Mouse (Mus musculus): ENCODE data around the gene Acat2.
"Not testable (repeated sequence)": the region's sequence is repeated elsewhere in the genome, so short reads cannot be mapped to it uniquely, and the experiment has no call there.

The Acat2 gene

DNA sequence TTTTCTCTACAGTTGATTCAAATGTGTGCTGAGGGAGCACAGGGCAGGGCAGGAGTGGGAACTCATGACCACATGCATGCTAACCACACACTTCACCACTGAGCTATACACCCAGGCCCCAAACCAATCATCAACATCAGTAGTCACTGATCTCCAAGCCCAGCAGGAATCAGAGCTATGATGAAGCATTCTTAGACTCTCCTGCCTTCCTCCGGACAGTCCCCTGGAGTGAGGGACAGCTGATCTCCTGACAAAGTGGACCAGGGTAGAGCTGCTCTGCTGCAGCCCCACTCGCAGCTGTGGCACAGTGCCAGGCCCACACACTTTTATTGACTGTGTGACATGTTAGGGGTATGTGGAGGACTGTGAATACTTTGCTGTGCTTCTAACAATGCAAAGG is 1.2 kb downstream of the Acat2 start:
- in situ Hi-C loops (cut with MboI, MseI), result not testable (repeated sequence)

- in situ Hi-C loops (cut with MboI, MseI), result no loop called here
Measured at GRCm38 (mm10) chr17:12956664-12957063, 3.9 kb downstream of the Acat2 start.

DNA sequence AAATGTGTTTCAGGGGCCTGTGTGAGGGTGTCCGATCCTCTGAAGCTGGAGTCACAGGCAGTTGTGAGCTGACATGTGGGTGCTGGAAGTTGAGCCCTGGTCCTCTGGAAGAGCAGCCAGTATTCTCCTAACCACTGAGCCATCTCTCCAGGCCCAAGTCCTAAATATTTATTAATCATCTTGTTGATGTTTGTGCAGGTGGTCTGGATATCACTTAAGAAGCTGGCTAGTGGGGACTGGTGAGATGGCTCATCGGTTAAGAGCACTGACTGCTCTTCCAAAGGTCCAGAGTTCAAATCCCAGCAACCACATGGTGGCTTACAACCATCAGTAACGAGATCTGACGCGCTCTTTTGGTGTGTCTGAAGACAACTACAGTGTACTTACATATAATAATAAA is 10.9 kb downstream of the Acat2 start:
- in situ Hi-C loops (cut with MboI, MseI), result no loop called here

DNA sequence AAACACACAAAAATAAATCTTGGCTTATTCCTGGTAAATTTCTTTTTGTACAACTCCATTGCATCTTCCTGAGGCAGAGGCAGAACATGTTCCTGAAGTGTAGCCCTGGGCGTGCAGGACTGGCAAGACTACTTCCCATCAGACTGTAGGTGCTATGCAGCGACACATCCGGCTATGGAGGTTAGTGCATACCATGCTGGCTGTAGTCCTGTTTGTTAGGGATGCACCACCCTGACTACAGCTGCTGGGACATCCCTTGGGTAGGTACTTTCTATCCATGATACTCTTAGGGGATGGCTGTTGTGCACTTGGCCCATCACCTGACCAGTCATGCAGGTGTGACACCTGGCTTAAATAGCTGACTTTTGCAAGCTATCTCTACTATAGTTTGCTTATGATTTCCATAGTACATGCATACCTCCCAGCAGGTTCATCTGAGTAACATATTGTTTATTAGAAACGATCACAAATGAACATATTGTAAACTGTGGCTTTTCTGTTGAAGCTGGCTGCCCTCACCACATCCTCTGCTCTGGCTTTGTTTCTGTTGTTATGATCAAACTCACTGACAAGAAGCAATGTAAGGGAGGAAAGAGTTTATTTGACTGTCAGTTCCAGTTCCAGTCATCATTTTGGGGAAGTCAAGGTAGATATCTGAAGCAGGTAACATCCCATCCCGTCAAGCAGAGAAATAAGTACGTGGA is 17.9 kb downstream of the Acat2 start:
- in situ Hi-C loops (cut with MboI, MseI), result no loop called here

DNA sequence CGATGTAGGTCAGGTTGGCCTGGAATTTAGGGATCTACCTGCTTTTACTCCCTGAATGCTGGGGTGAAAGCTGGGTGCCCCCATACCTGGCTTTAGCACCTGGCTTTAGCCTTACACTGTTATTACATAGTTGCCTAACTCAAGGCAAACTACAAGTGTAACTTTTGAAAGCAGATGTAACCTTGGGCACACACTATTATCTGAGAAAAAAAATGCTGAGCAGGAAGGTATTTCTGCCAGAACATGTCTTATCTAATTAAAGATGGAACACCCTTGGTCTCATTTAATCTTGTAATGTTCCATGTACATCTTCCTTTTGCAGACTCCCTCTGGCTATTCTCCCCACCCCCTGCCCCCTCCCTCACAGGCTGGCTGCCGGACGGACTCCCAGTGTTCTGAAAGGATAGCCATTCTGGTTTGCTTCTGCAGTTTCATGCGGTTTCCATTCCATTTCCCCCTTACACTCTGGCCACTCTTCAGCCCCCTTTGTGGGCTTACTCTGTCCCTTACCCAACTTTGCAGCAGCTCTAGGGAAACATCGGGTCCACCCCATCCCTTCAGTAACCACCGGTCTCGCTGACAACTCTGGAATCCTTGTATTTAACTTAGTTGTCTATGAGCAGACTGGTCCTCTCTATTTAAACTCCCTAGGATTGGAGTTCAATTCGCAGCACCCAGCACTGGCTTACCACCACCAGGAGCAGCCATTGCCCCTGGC is 18.8 kb downstream of the Acat2 start:
- in situ Hi-C loops (cut with MboI, MseI), result no loop called here

DNA sequence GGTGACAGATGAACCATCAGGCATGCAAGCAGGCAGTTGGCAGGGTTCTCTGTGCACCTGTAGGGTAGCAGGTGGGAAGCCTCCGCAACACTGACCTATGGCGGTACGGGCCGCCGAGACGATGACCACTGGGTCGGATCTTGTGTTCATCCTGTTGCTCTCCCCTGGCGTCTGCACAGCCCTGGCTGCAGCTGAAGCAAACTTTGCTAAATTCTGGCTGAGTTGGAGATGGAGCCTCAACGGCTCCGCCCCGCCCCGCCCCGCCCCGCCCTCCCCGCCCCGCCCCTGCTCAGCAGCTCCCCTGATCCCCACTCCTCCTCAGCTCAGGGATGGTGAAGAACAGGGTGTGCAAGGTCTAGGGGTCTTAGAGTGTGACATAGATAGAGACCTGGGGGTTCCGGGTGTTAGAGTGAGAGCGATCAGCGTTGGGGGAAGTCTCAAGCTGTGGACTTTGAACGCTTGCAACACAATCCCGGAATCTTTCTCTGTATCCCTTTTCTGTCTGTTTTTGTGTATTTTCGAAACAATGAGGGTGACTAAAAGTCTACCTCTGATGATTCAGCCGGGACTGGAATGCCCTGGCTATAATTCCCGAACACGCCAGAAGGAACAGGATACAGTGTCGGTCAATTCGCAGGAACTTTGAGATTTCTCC is 20.3 kb downstream of the Acat2 start, which contains the start of gene Acat3:
Gene Acat3, minus strand, starts transcription at position 450 of the 655 bp plus-strand sequence.
- in situ Hi-C loops (cut with MboI, MseI), result no loop called here

DNA sequence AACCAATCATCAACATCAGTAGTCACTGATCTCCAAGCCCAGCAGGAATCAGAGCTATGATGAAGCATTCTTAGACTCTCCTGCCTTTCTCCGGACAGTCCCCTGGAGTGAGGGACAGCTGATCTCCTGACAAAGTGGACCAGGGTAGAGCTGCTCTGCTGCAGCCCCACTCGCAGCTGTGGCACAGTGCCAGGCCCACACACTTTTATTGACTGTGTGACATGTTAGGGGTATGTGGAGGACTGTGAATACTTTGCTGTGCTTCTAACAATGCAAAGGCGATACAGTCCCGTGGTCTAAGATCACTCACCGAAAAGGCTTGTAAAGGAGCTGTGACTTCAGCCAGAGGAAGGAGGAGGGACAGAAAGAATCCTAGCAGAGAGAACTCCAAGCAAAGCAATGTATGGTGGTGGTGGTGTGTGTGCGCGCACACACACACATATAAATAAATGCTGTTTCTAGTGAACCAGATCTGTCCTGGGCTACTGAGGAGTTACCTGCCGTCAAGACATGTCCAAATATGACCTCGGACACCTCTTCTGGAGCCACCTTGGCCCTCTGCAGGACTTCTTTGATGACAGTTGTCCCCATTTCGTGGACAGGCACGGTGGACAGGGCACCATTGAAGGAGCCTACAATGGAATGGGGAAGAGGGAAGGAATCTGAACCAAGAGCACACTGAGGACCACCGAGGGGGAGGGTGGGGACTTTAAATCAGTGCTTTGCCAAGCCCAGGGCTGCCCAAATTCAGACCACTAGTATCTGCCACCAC is 21.0 kb downstream of the Acat2 start:
- in situ Hi-C loops (cut with MboI, MseI), result not testable (repeated sequence)

DNA sequence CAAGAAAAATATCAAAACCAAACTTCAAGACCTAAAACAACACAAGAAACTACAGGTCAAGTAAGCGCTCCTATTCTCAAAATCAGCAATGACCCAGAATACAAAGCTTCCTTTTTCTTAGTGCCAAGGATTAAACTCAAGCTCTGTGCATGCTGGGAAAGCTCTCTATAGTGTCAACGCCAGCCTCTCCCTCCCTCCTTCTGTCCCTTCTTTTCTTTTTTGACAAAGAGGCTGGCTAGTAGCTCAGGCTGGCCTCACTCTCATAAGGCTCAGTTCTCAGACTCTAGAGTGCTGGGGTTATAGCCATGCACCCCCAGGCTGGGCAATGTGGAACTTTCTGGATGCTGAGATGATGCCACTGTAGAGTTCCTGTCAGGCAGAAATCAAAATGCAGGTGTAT is 22.5 kb downstream of the Acat2 start:
- in situ Hi-C loops (cut with MboI, MseI), result no loop called here

DNA sequence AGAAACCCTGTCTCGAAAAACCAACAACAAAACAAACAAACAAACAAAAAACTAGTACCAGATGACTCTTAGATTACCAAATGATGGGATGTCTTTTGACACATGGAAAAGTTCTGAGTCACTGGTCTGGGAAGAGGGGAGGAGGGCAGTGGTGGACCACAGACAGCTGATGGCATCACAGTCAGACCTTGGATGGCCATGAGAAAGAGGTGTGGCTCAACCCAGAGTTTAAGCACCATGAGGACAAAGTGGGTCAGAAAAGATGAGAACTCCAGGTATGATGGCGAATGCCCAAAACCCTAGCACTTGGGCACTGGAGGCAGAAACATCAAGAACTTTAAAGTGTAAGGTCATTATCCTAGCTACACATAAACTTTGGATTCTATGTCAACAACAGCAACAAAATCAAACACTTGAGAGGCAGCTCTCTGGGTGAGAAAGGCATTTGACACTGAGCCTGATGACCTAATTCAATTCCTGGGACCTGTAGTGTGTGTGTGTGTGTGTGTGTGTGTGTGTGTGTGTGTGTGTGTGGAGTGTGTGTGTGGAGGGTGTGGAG is 23.1 kb downstream of the Acat2 start:
- in situ Hi-C loops (cut with MboI, MseI), result no loop called here

DNA sequence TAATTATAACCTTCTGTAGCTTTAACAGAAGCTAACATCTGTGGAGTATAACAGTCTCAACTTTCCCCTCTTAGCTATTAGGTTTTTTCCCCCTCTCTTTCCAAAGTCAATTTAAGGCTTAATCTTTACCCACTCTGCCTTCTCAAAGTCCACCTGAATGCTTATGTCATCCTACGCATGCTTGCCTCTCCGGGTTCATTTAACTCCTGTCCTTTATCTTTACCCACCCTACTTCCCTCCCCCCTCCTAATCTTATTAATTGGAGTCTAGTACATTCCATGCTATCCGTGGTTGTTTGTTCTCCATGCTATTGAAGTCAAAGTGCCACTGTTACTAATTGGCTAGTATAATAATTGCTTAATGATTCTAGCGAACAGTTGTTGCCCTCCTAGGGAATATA is 24.8 kb downstream of the Acat2 start:
- in situ Hi-C loops (cut with MboI, MseI), result no loop called here

GRCm38 (mm10) chr17:12931576-12931975 is 29.0 kb downstream of the Acat2 start:
- in situ Hi-C loops (cut with MboI, MseI), result loop anchor here in 1 of 2 experiments (5.0 kb wide), 1 partner anchor 49 kb away; no protein-coding TSS in a partner anchor

DNA sequence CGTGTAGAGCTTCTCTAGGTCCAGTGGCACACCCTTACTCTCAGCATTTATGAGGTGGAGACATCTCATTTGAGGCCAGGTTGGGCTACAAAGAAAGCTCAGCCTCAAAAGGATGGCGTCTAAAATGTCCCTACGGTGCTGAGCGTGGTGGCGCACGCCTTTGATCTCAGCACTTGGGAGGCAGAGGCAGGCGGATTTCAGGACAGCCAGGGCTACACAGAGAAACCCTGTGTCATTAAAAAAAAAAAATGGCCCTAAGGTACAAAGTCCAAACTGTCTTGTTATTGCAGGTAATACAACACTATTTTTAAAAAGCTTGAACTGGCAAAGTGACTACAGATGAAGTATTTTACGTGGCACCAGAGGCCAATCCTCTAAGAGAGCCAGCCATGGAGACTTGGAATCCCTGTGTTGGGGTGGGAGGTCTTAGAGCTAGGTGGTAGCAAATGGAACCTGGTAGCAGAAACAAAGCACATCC is 34.8 kb downstream of the Acat2 start:
- in situ Hi-C loops (cut with MboI, MseI), result loop anchor here in 1 of 2 experiments (5.0 kb wide), 1 partner anchor 37 kb away; the partner anchor contains the start of gene Acat2

DNA sequence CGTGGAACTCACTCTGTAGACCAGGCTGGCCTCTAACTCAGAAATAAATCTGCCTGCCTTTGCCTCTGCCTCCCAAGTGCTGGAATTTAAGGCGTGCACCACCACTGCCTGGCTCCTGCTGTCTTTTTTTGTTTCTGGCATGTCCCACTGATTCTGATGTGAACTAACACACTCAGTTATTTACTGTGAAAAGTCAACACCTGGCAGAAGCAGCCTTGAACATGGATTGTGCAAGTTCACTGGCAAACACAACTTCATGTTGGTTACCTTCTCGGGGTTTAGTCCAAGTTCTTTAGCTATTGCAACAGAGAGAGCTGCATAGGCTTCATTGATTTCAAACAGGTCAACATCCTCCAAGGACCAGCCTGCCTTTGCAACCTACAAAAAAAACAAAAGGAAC is 35.5 kb downstream of the Acat2 start:
- in situ Hi-C loops (cut with MboI, MseI), result loop anchor here in 1 of 2 experiments (5.0 kb wide), 1 partner anchor 37 kb away; the partner anchor contains the start of gene Acat2

DNA sequence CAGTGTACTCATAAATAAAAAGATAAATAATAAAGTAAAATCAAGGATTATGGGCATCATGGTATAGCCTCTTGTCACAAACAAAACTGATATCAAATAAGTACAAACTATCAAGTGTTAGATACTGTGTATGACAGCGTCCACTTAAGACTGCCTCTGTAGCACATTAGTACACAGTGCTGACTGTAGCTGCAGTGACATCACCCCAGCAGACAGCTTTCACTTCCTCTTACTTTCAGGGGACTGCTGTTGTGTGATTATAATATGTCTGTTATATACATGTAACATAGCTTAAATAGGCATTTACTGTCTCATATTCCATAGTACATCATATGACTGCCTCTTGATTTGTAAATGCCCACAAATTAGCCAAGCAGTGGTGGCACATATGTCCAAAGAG is 39.5 kb downstream of the Acat2 start:
- in situ Hi-C loops (cut with MboI, MseI), result no loop called here

DNA sequence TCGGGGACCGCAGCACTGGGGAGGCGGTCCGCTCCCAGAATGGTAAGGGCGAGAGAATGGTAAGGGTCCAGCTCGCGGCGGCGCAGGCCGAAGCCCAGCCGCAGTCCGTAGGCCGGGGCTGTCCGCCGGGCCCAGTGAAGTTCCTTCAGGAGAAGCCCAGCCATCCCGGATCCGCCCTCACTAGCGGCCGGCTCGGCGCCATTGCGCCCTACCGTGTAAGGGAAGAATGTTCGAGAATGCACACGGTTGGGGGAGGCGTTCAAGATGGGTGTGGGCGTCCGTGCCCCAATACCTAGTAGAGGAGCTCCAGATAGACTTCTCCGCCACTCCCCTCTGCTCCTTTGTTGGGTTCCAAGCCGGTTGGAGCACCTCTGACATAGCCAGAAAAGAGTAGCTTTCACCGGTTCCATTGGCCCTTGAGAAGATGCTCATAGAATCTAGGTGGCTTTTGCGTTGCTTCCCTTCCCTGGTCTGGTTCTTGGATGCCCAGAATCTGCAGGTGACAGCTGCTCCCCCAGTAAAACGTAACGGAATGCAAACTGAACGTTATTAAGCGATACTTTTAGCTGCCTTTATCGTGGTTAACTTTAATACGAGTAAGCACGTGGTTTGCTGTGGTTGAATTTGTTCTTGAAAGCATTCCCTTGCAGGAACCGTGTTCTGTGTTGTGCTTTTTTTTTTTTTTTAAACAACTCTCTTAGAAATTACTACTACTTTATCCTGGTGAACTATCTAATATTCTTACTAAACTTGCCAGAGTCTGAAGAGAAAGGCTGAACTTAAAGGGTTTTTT is 43.8 kb downstream of the Acat2 start:
- in situ Hi-C loops (cut with MboI, MseI), result no loop called here

DNA sequence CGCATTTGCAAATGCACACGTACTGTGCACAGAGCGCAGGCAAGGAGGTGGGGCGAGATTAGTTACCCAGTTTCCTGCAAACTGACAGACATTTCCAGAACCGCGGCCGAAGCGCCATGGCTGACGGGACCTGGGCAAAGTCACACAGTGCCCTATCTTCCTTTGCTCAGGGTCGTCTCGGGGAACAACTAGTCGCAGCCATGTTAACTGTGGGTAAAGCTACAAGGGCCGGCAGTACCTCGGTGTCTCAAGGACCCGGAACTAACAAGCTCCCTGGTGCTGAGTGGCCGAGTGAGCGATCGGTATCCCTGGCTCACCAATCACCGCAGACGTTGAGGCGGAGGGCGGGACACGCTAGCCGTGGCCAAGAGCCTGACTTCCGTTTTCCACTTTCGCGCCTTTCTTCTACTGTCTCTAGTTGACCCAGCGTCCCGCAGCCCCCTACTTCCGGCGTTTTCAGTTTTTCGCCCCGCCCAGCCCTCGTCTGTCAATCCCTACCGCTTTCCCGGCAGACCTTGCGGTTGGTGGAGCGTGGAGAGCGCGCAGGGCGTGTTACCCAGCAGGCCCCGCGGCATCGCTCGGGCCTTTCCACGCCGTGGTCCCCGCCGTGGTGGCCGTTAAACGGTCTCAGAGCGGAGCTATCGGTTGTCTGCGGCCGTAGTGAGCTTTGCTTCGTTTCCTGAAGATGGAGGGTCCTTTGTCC is 44.5 kb downstream of the Acat2 start, which contains the start of gene Mrpl18:
Gene Mrpl18, minus strand, starts transcription at position 465 of the 703 bp plus-strand sequence.
- in situ Hi-C loops (cut with MboI, MseI), result no loop called here

DNA sequence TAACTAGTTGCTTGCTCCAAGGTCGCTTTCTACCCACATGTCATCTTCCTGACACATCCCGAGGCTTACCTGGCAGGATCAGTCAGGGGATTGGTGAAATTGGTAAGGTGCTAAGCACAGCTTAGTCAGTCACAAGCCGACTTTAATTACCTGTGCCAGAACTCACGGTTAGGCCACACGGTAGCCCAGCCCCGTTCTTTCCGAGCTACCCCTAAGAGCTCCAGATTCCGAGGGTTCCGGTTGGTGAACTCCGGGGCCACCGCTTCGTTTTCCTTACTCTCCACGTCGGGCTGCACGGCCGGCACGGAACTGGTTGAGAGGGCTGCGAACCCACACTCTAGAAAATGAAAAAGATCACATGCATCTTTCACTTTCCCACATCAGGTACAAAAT is 45.1 kb downstream of the Acat2 start, which contains the start of gene Tcp1:
Gene Tcp1, plus strand, starts transcription at position 214 of the 393 bp plus-strand sequence.
- in situ Hi-C loops (cut with MboI, MseI), result no loop called here

DNA sequence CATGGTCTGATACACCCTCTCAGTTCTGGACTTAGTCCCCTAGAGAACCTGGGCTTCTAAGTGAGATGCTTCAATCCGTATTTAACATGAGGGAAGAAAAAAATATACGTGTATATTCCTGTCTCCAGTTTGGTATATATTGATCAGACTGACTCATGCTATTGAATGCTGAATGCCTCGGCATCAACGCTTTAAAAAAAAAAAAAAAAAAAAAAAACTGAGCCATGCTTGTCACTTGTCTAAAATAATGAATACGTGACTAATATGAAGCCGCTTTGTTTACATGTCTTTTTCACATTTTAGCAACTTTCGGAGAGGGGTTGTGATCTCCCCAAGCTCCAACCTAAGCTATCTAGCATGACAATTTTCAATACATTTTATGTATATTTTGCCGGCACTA is 50.2 kb downstream of the Acat2 start:
- in situ Hi-C loops (cut with MboI, MseI), result loop anchor here in 1 of 2 experiments (5.0 kb wide), 1 partner anchor 52 kb away; the partner anchor contains the start of gene Acat2
